ENCODE assay signal across 8 mouse cellular contexts in genomic region chr3:95161618-95162344, GRCm38 (mm10). TPM values are rescaled to one million over a fixed set of nuclear protein-coding genes. Genes with fewer than 3 reads are reported as not detected.
A peak's percentile ranks its signal among the peaks of the same experiment; 100 is the strongest.
DNase-seq lines count a peak whose midpoint lies in the region; ATAC-seq and TF ChIP-seq lines count a peak whose summit lies in the region.

No protein-coding gene starts in this region.

- no peak for TF ChIP-seq CTCF in heart, adult 2 months (IDR thresholded peaks at IDR 0.05)
- TF ChIP-seq CTCF in brain, embryonic 14.5 days (IDR thresholded peaks at IDR 0.05; ENCODE audit: borderline replicate concordance, extremely low read depth, insufficient read depth, insufficient read length): no peak

- peaks cover 5% of the 10 kb centered on the region for H3K4me1 ChIP-seq in heart, adult 2 months (ENCODE audit: control insufficient read depth, insufficient read depth, low read length)
- peaks cover 50% of the 10 kb centered on the region for H3K4me1 ChIP-seq in midbrain, embryonic 10.5 days

- no peak overlapping the region for H3K27ac ChIP-seq in heart, adult 2 months
- peak overlapping the region; percentile 89 for H3K27ac ChIP-seq in midbrain, embryonic 10.5 days (replicated peaks)

- DNase-seq in heart, adult 2 months: no peak
- DNase-seq in heart, postnatal 25 days (ENCODE audit: low spot score): no peak
- peak; percentile 75 for DNase-seq in brain, embryonic 14.5 days (ENCODE audit: low read depth)
- peak; percentile 25 for DNase-seq in heart, postnatal 4 days
- DNase-seq in midbrain, embryonic 10.5 days (ENCODE audit: low spot score): no peak
- DNase-seq in layer of hippocampus, adult 9-10 months (ENCODE audit: low spot score): no peak
- no peak for DNase-seq in kidney, adult 18-20 months

- 30% methylated on average over 9 of the region's 9 CpGs for WGBS in heart, adult 2 months
- 7% methylated on average over 9 of the region's 9 CpGs for WGBS in midbrain, embryonic 10.5 days

- no peak for TF ChIP-seq POLR2A in heart, adult 2 months (IDR thresholded peaks at IDR 0.05; ENCODE audit: insufficient read depth, low read depth, low read length)
- no peak for TF ChIP-seq POLR2A in brain, embryonic 14.5 days (IDR thresholded peaks at IDR 0.05; ENCODE audit: borderline replicate concordance, extremely low read depth, insufficient read depth, insufficient read length, poor library complexity, severe bottlenecking)

- no peaks in the 10 kb centered on the region for H3K79me2 ChIP-seq in heart, adult 2 months (replicated peaks; ENCODE audit: control insufficient read depth, insufficient read depth, low read length)

- no peak for ATAC-seq in erythroblast, adult 5-6 weeks (replicated peaks; ENCODE audit: low FRiP score, poor library complexity, severe bottlenecking)

- H3K27me3 ChIP-seq in heart, adult 2 months (ENCODE audit: control insufficient read depth, insufficient read depth, low read length): no peaks in the 10 kb centered on the region
- H3K27me3 ChIP-seq in midbrain, embryonic 10.5 days (ENCODE audit: low read depth, poor library complexity, severe bottlenecking): peaks cover 44% of the 10 kb centered on the region

- H3K9ac ChIP-seq in heart, adult 2 months (ENCODE audit: low read depth, low read length): no peak overlapping the region

- H3K4me3 ChIP-seq in heart, adult 2 months: peak overlapping the region; percentile 89
- H3K4me3 ChIP-seq in midbrain, embryonic 10.5 days: peak overlapping the region; percentile 84

- no peak for TF ChIP-seq EP300 in heart, adult 2 months (IDR thresholded peaks at IDR 0.05; ENCODE audit: insufficient read depth, low read depth, low read length)

- no peaks in the 10 kb centered on the region for H3K9me3 ChIP-seq in midbrain, embryonic 10.5 days (replicated peaks)

- no peaks in the 10 kb centered on the region for H3K36me3 ChIP-seq in heart, adult 2 months (ENCODE audit: control insufficient read depth, insufficient read depth, low read length)
- peaks cover 29% of the 10 kb centered on the region for H3K36me3 ChIP-seq in midbrain, embryonic 10.5 days

- intact Hi-C loops in heart, adult 2 months (cut with DNase I): loop anchor here (2.0 kb wide), 2 partner anchors 19 to 55 kb away; partner anchors contain the start of genes Pip5k1a and Tnfaip8l2
- intact Hi-C loops in heart, postnatal 25 days (cut with DNase I): no loop called here

RNA-seq across cellular contexts. Expression of gene Sema6c, which starts 1.5 kb away (rescaled TPM):
- 1 to 10 TPM; 3.8 to 3.9 TPM for total RNA-seq in heart, adult 2 months (2021)
- polyA plus RNA-seq in heart, adult 2 months (2012; rRNA removed): 16.9 and 21.1 TPM in 2 replicates
- total RNA-seq in heart, postnatal 25 days (2021): 1 to 10 TPM; 7.3 to 9.4 TPM
- polyA plus RNA-seq in brain, embryonic 14.5 days (2012; rRNA removed): 138 and 164 TPM in 2 replicates
- total RNA-seq in heart, postnatal 4 days (2021): 1 to 10 TPM; 7.5 to 8.1 TPM
- polyA plus RNA-seq in midbrain, embryonic 10.5 days (2016; fragmentation: Nextera tagmentation; extraction: Ambion mirVana): 7.6 and 10.8 TPM in 2 replicates
- not detected in 2 replicates for total RNA-seq in erythroblast, adult 5-6 weeks (2015; ENCODE audit: low replicate concordance)
- not detected in 2 replicates for total RNA-seq in erythroblast, adult 5-6 weeks (2017; ENCODE audit: low replicate concordance)

RNA-seq across cellular contexts. Expression of gene Tnfaip8l2, which starts 19.6 kb away (rescaled TPM):
- total RNA-seq in heart, adult 2 months (2021): 1 to 10 TPM; 1.5 to 2.1 TPM
- 3.3 and 4.9 TPM in 2 replicates for polyA plus RNA-seq in heart, adult 2 months (2012; rRNA removed)
- total RNA-seq in heart, postnatal 25 days (2021): 1 to 10 TPM; 2.0 to 2.1 TPM
- polyA plus RNA-seq in brain, embryonic 14.5 days (2012; rRNA removed): 2.3 and 2.4 TPM in 2 replicates
- 1 to 10 TPM in 1 of 2 experiments, under 1 TPM in 1; 0.54 to 1.2 TPM for total RNA-seq in heart, postnatal 4 days (2021)
- polyA plus RNA-seq in midbrain, embryonic 10.5 days (2016; fragmentation: Nextera tagmentation; extraction: Ambion mirVana): 1.8 and 3.0 TPM in 2 replicates
- total RNA-seq in erythroblast, adult 5-6 weeks (2015; ENCODE audit: low replicate concordance): 10.2 and 17.1 TPM in 2 replicates
- 6.0 and 12.4 TPM in 2 replicates for total RNA-seq in erythroblast, adult 5-6 weeks (2017; ENCODE audit: low replicate concordance)

RNA-seq across cellular contexts. Expression of gene Lysmd1, which starts 27.9 kb away (rescaled TPM):
- 1 to 10 TPM; 4.5 to 6.3 TPM for total RNA-seq in heart, adult 2 months (2021)
- 5.8 and 7.8 TPM in 2 replicates for polyA plus RNA-seq in heart, adult 2 months (2012; rRNA removed)
- total RNA-seq in heart, postnatal 25 days (2021): 1 to 10 TPM; 6.7 to 7.9 TPM
- polyA plus RNA-seq in brain, embryonic 14.5 days (2012; rRNA removed): 23.7 and 27.4 TPM in 2 replicates
- 1 to 10 TPM; 5.3 to 6.0 TPM for total RNA-seq in heart, postnatal 4 days (2021)
- polyA plus RNA-seq in midbrain, embryonic 10.5 days (2016; fragmentation: Nextera tagmentation; extraction: Ambion mirVana): 13.5 and 17.0 TPM in 2 replicates
- total RNA-seq in erythroblast, adult 5-6 weeks (2015; ENCODE audit: low replicate concordance): 7.7 and 12.1 TPM in 2 replicates
- total RNA-seq in erythroblast, adult 5-6 weeks (2017; ENCODE audit: low replicate concordance): 11.7 and 13.7 TPM in 2 replicates

RNA-seq across cellular contexts. Expression of gene Scnm1, which starts 28.0 kb away (rescaled TPM):
- total RNA-seq in heart, adult 2 months (2021): 10 to 100 TPM; 28.3 to 32.1 TPM
- 46.8 and 67.9 TPM in 2 replicates for polyA plus RNA-seq in heart, adult 2 months (2012; rRNA removed)
- total RNA-seq in heart, postnatal 25 days (2021): 10 to 100 TPM; 28.3 to 31.4 TPM
- 101 and 136 TPM in 2 replicates for polyA plus RNA-seq in brain, embryonic 14.5 days (2012; rRNA removed)
- 10 to 100 TPM; 33.9 to 34.2 TPM for total RNA-seq in heart, postnatal 4 days (2021)
- 79.5 and 88.6 TPM in 2 replicates for polyA plus RNA-seq in midbrain, embryonic 10.5 days (2016; fragmentation: Nextera tagmentation; extraction: Ambion mirVana)
- total RNA-seq in erythroblast, adult 5-6 weeks (2015; ENCODE audit: low replicate concordance): 36.4 and 39.0 TPM in 2 replicates
- 38.9 and 39.8 TPM in 2 replicates for total RNA-seq in erythroblast, adult 5-6 weeks (2017; ENCODE audit: low replicate concordance)

RNA-seq across cellular contexts. Expression of gene Tmod4, which starts 37.5 kb away (rescaled TPM):
- 10 to 100 TPM; 22.6 to 30.9 TPM for total RNA-seq in heart, adult 2 months (2021)
- 23.3 and 25.6 TPM in 2 replicates for polyA plus RNA-seq in heart, adult 2 months (2012; rRNA removed)
- 10 to 100 TPM; 17.3 to 24.5 TPM for total RNA-seq in heart, postnatal 25 days (2021)
- polyA plus RNA-seq in brain, embryonic 14.5 days (2012; rRNA removed): 1.5 and 2.1 TPM in 2 replicates
- total RNA-seq in heart, postnatal 4 days (2021): 1 to 10 TPM; 3.2 to 3.4 TPM
- polyA plus RNA-seq in midbrain, embryonic 10.5 days (2016; fragmentation: Nextera tagmentation; extraction: Ambion mirVana): 0.27 and 0.88 TPM in 2 replicates
- not detected in 2 replicates for total RNA-seq in erythroblast, adult 5-6 weeks (2015; ENCODE audit: low replicate concordance)
- total RNA-seq in erythroblast, adult 5-6 weeks (2017; ENCODE audit: low replicate concordance): 0.17 and 3.3 TPM in 2 replicates

Comparison
In these comparisons a context has a peak if more than half of its experiments do, and no peak if none do; other contexts are left out.
1. DNase-seq: peak in brain, embryonic 14.5 days (single experiment) and heart, postnatal 4 days (single experiment); none in heart, adult 2 months (0 of 2), heart, postnatal 25 days (single experiment), midbrain, embryonic 10.5 days (single experiment), layer of hippocampus, adult 9-10 months (single experiment) and kidney, adult 18-20 months (single experiment).
2. RNA of gene Sema6c, which starts 1.5 kb away (total RNA-seq): 7.3 to 9.4 TPM in heart, postnatal 25 days, 7.5 to 8.1 TPM in heart, postnatal 4 days and 3.8 to 3.9 TPM in heart, adult 2 months; not detected in erythroblast, adult 5-6 weeks; every median in the first group is over 4 times any median in the second.